Mouse (Mus musculus) megakaryocyte, embryonic 14.5 days (primary cell): ENCODE results near the gene Ska2.

ENCODE experiments used
- FLI1 ChIP-seq: IDR thresholded peaks from 2 replicates; pipeline ENCODE4 v1.6.1; 2012; ENCODE audit warnings: low read length, inconsistent platforms, mixed read lengths
- GATA1 ChIP-seq: IDR thresholded peaks from 3 replicates; pipeline ENCODE4 v1.6.1; 2012; ENCODE audit warnings: mixed read lengths, low read length, inconsistent platforms, borderline replicate concordance

GRCm38 (mm10) chr11:87126824-87127816, 18.1 kb downstream of the Ska2 start, which contains the start of gene Trim37:
- no peak for TF ChIP-seq GATA1
- TF ChIP-seq FLI1: no peak
